Mouse (Mus musculus) testis, postnatal 10 days (tissue): ENCODE data around the gene Gm21969.

Source experiments
- DNase-seq: peaks from one replicate; pipeline ENCODE4 v3.0.0; 2021; ENCODE audit warnings: low spot score

Gm21969 gene

GRCm38 (mm10) chr4:139661897-139662296 is 58.9 kb downstream of the Gm21969 start:
- no peak for DNase-seq

- no peak for DNase-seq
Observed at GRCm38 (mm10) chr4:139667632-139668031, 64.6 kb downstream of the Gm21969 start.

- DNase-seq = peak; percentile 76
Observed at GRCm38 (mm10) chr4:139669847-139670246, 66.9 kb downstream of the Gm21969 start.

GRCm38 (mm10) chr4:139675696-139676095 is 72.7 kb downstream of the Gm21969 start:
- DNase-seq = no peak

- DNase-seq = peak; percentile 59
Observed at GRCm38 (mm10) chr4:139683728-139684638, 81.0 kb downstream of the Gm21969 start.

GRCm38 (mm10) chr4:139684639-139685017 is 81.6 kb downstream of the Gm21969 start:
- peak; percentile 83 for DNase-seq

GRCm38 (mm10) chr4:139688058-139688457 is 85.1 kb downstream of the Gm21969 start:
- no peak for DNase-seq

- no peak for DNase-seq
Observed at GRCm38 (mm10) chr4:139689627-139690269, 86.8 kb downstream of the Gm21969 start.

- DNase-seq = no peak
Observed at GRCm38 (mm10) chr4:139693315-139693714, 90.3 kb downstream of the Gm21969 start.

GRCm38 (mm10) chr4:139697755-139698154 is 94.8 kb downstream of the Gm21969 start:
- no peak for DNase-seq

GRCm38 (mm10) chr4:139698602-139699001 is 95.6 kb downstream of the Gm21969 start:
- no peak for DNase-seq

GRCm38 (mm10) chr4:139702914-139703313 is 99.9 kb downstream of the Gm21969 start:
- DNase-seq = no peak

GRCm38 (mm10) chr4:139703468-139703867 is 100.5 kb downstream of the Gm21969 start:
- DNase-seq = no peak

- DNase-seq = no peak
Observed at GRCm38 (mm10) chr4:139705986-139706385, 103.0 kb downstream of the Gm21969 start.

GRCm38 (mm10) chr4:139710467-139711334 is 107.7 kb downstream of the Gm21969 start:
- DNase-seq = no peak
